Mouse (Mus musculus): ENCODE data around the gene Kif11. TPM values are rescaled to one million over a fixed set of nuclear protein-coding genes. Genes with fewer than 3 reads are reported as not detected.

The Kif11 gene
- polyA plus RNA-seq, 1 experiment from 2014 or later: 73.1 TPM

- no peak overlapping the region for H3K4me2 ChIP-seq (ENCODE audit: low read depth, low read length)
- no peak overlapping the region for H3K27ac ChIP-seq (ENCODE audit: low read length)
- H3K4me3 ChIP-seq (ENCODE audit: low read length): no peak overlapping the region
- no peak for ATAC-seq (ENCODE audit: low read depth)
- H3K27me3 ChIP-seq (ENCODE audit: control insufficient read depth, insufficient read depth, low read depth, low read length): no peaks in the 10 kb centered on the region
- WGBS: 80% methylated on average over 4 of the region's 4 CpGs
- no peaks in the 10 kb centered on the region for H3K4me1 ChIP-seq (replicated peaks; ENCODE audit: control insufficient read depth, insufficient read depth, low read length)
- no peaks in the 10 kb centered on the region for H3K36me3 ChIP-seq (ENCODE audit: control insufficient read depth, insufficient read depth, low read length)
- H3K9ac ChIP-seq (ENCODE audit: low read length): no peak overlapping the region
- H3K9me3 ChIP-seq (ENCODE audit: control insufficient read depth, low read length): no peaks in the 10 kb centered on the region
Observed at GRCm38 (mm10) chr19:37369921-37370320, 6.3 kb upstream of the Kif11 start.

- Histone ChIP-seq H3K4me2 (ENCODE audit: low read depth, low read length) (no peak overlapping the region), H3K27ac (ENCODE audit: low read length) (no peak overlapping the region), H3K36me3 (ENCODE audit: control insufficient read depth, insufficient read depth, low read length) (no peaks in the 10 kb centered on the region), H3K9ac (ENCODE audit: low read length) (no peak overlapping the region), H3K27me3 (ENCODE audit: control insufficient read depth, insufficient read depth, low read depth, low read length) (no peaks in the 10 kb centered on the region), H3K4me1 (replicated peaks; ENCODE audit: control insufficient read depth, insufficient read depth, low read length) (peaks cover 3% of the 10 kb centered on the region; the same call in 1 of the 2 replicates), H3K9me3 (ENCODE audit: control insufficient read depth, low read length) (no peaks in the 10 kb centered on the region), H3K4me3 (ENCODE audit: low read length) (no peak overlapping the region)
- 86% methylated on average over 5 of the region's 5 CpGs for WGBS
- ATAC-seq (ENCODE audit: low read depth): no peak
Observed at GRCm38 (mm10) chr19:37370356-37370755, 5.8 kb upstream of the Kif11 start.

GRCm38 (mm10) chr19:37374941-37375754 lies 1.1 kb upstream of the Kif11 start:
- H3K36me3 ChIP-seq (ENCODE audit: control insufficient read depth, insufficient read depth, low read length): no peaks in the 10 kb centered on the region
- H3K4me3 ChIP-seq (ENCODE audit: low read length): peak overlapping the region; percentile 65
- no peak for ATAC-seq (ENCODE audit: low read depth)
- peak overlapping the region; percentile 69 for H3K4me2 ChIP-seq (ENCODE audit: low read depth, low read length)
- peaks cover 16% of the 10 kb centered on the region for H3K4me1 ChIP-seq (replicated peaks; ENCODE audit: control insufficient read depth, insufficient read depth, low read length)
- H3K9ac ChIP-seq (ENCODE audit: low read length): peak overlapping the region; percentile 80
- 17% methylated on average over 7 of the region's 7 CpGs for WGBS
- H3K9me3 ChIP-seq (ENCODE audit: control insufficient read depth, low read length): no peaks in the 10 kb centered on the region
- H3K27ac ChIP-seq (ENCODE audit: low read length): peak overlapping the region; percentile 98
- no peaks in the 10 kb centered on the region for H3K27me3 ChIP-seq (ENCODE audit: control insufficient read depth, insufficient read depth, low read depth, low read length)

- peak overlapping the region; percentile 67 for H3K4me2 ChIP-seq (ENCODE audit: low read depth, low read length)
- H3K4me1 ChIP-seq (replicated peaks; ENCODE audit: control insufficient read depth, insufficient read depth, low read length): peaks cover 21% of the 10 kb centered on the region
- no peaks in the 10 kb centered on the region for H3K36me3 ChIP-seq (ENCODE audit: control insufficient read depth, insufficient read depth, low read length)
- no peaks in the 10 kb centered on the region for H3K27me3 ChIP-seq (ENCODE audit: control insufficient read depth, insufficient read depth, low read depth, low read length)
- H3K9me3 ChIP-seq (ENCODE audit: control insufficient read depth, low read length): no peaks in the 10 kb centered on the region
- peak overlapping the region; percentile 30; the same call in 1 of the 2 replicates for H3K27ac ChIP-seq (ENCODE audit: low read length)
- ATAC-seq (ENCODE audit: low read depth): no peak
- under 1% methylated on average over 11 of the region's 11 CpGs for WGBS
- H3K4me3 ChIP-seq (ENCODE audit: low read length): peak overlapping the region; percentile 65
- H3K9ac ChIP-seq (ENCODE audit: low read length): peak overlapping the region; percentile 82
Observed at GRCm38 (mm10) chr19:37376841-37377240, 638 bp downstream of the Kif11 start.

GRCm38 (mm10) chr19:37377404-37377990 lies 1.3 kb downstream of the Kif11 start:
- whole genome bisulfite sequencing: 9% methylated on average over 8 of the region's 8 CpGs
- Histone ChIP-seq H3K9me3 (ENCODE audit: control insufficient read depth, low read length) (no peaks in the 10 kb centered on the region), H3K4me1 (replicated peaks; ENCODE audit: control insufficient read depth, insufficient read depth, low read length) (peaks cover 21% of the 10 kb centered on the region), H3K4me3 (ENCODE audit: low read length) (peak overlapping the region; percentile 65), H3K9ac (ENCODE audit: low read length) (peak overlapping the region; percentile 82), H3K4me2 (ENCODE audit: low read depth, low read length) (peak overlapping the region; percentile 67), H3K36me3 (ENCODE audit: control insufficient read depth, insufficient read depth, low read length) (no peaks in the 10 kb centered on the region), H3K27me3 (ENCODE audit: control insufficient read depth, insufficient read depth, low read depth, low read length) (no peaks in the 10 kb centered on the region), H3K27ac (ENCODE audit: low read length) (no peak overlapping the region)
- ATAC-seq (ENCODE audit: low read depth): no peak

GRCm38 (mm10) chr19:37378816-37379215 lies 2.6 kb downstream of the Kif11 start:
- H3K4me3 ChIP-seq (ENCODE audit: low read length): peak overlapping the region; percentile 12; the same call in 1 of the 2 replicates
- H3K4me1 ChIP-seq (replicated peaks; ENCODE audit: control insufficient read depth, insufficient read depth, low read length): peaks cover 21% of the 10 kb centered on the region
- 0 out of 2 replicates have a peak overlapping the region, but pooled peaks have one; percentile 28 for H3K9ac ChIP-seq (ENCODE audit: low read length)

GRCm38 (mm10) chr19:37386126-37386525 lies 9.9 kb downstream of the Kif11 start:
- WGBS: 59% methylated on average over 3 of the region's 3 CpGs
- no peaks in the 10 kb centered on the region for H3K9me3 ChIP-seq (ENCODE audit: control insufficient read depth, low read length)
- no peak overlapping the region for H3K9ac ChIP-seq (ENCODE audit: low read length)
- no peak overlapping the region for H3K4me3 ChIP-seq (ENCODE audit: low read length)
- H3K27ac ChIP-seq (ENCODE audit: low read length): no peak overlapping the region
- H3K4me1 ChIP-seq (replicated peaks; ENCODE audit: control insufficient read depth, insufficient read depth, low read length): no peaks in the 10 kb centered on the region
- peaks cover 30% of the 10 kb centered on the region for H3K36me3 ChIP-seq (ENCODE audit: control insufficient read depth, insufficient read depth, low read length)
- H3K27me3 ChIP-seq (ENCODE audit: control insufficient read depth, insufficient read depth, low read depth, low read length): no peaks in the 10 kb centered on the region
- ATAC-seq (ENCODE audit: low read depth): no peak
- no peak overlapping the region for H3K4me2 ChIP-seq (ENCODE audit: low read depth, low read length)

More at GRCm38 (mm10) chr19:37378816-37379215, 2.6 kb downstream of the Kif11 start:
- ATAC-seq (ENCODE audit: low read depth): no peak
- H3K27ac ChIP-seq (ENCODE audit: low read length): no peak overlapping the region
- no peaks in the 10 kb centered on the region for H3K27me3 ChIP-seq (ENCODE audit: control insufficient read depth, insufficient read depth, low read depth, low read length)
- H3K36me3 ChIP-seq (ENCODE audit: control insufficient read depth, insufficient read depth, low read length): no peaks in the 10 kb centered on the region
- H3K4me2 ChIP-seq (ENCODE audit: low read depth, low read length): peak overlapping the region; percentile 17; the same call in 1 of the 2 replicates
- 78% methylated on average over 6 of the region's 6 CpGs for WGBS
- H3K9me3 ChIP-seq (ENCODE audit: control insufficient read depth, low read length): no peaks in the 10 kb centered on the region

GRCm38 (mm10) chr19:37391869-37392268 lies 15.7 kb downstream of the Kif11 start:
- WGBS: 85% methylated on average over 3 of the region's 3 CpGs
- Histone ChIP-seq H3K27me3 (ENCODE audit: control insufficient read depth, insufficient read depth, low read depth, low read length) (no peaks in the 10 kb centered on the region), H3K4me3 (ENCODE audit: low read length) (no peak overlapping the region), H3K4me1 (replicated peaks; ENCODE audit: control insufficient read depth, insufficient read depth, low read length) (no peaks in the 10 kb centered on the region), H3K36me3 (ENCODE audit: control insufficient read depth, insufficient read depth, low read length) (peaks cover 37% of the 10 kb centered on the region), H3K9ac (ENCODE audit: low read length) (no peak overlapping the region), H3K4me2 (ENCODE audit: low read depth, low read length) (no peak overlapping the region), H3K27ac (ENCODE audit: low read length) (no peak overlapping the region), H3K9me3 (ENCODE audit: control insufficient read depth, low read length) (no peaks in the 10 kb centered on the region)
- no peak for ATAC-seq (ENCODE audit: low read depth)

- Histone ChIP-seq H3K9me3 (ENCODE audit: control insufficient read depth, low read length) (no peaks in the 10 kb centered on the region), H3K4me3 (ENCODE audit: low read length) (no peak overlapping the region), H3K27ac (ENCODE audit: low read length) (no peak overlapping the region), H3K36me3 (ENCODE audit: control insufficient read depth, insufficient read depth, low read length) (peaks cover 44% of the 10 kb centered on the region), H3K4me2 (ENCODE audit: low read depth, low read length) (no peak overlapping the region), H3K27me3 (ENCODE audit: control insufficient read depth, insufficient read depth, low read depth, low read length) (no peaks in the 10 kb centered on the region), H3K9ac (ENCODE audit: low read length) (no peak overlapping the region), H3K4me1 (replicated peaks; ENCODE audit: control insufficient read depth, insufficient read depth, low read length) (no peaks in the 10 kb centered on the region)
- no peak for ATAC-seq (ENCODE audit: low read depth)
- 91% methylated on average over 3 of the region's 3 CpGs for WGBS
Observed at GRCm38 (mm10) chr19:37396279-37396678, 20.1 kb downstream of the Kif11 start.
